Mouse (Mus musculus): ENCODE results near the gene Lrrc2. TPM values are rescaled to one million over a fixed set of nuclear protein-coding genes. Genes with fewer than 3 reads are reported as not detected.

The Lrrc2 gene
- polyA plus RNA-seq, 1 experiment, result not detected

DNA sequence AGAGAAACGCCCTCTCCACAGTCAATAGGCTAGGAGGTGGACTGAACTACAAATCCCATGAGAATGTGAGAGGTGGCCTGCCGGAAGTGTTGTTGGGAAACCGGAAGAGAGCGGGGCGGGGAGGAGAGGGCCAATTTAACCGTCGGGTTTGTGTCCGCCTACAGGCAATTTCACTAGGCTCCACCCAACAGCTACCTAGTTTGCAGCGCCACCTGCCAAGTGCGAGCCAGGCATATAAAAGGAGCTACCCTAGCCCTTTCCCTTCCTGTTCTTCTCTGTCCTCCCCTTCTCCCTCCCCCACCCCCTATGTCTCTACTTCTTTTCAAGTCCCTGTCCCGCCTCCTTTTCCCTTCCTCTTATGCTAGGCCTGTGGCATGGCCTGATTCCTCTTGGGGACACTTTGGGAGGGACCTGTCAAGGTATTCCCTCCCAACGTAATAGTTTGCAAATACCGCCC lies 43.4 kb downstream of the Lrrc2 start:
- H3K4me3 ChIP-seq (replicated peaks), result peak overlapping the region; percentile 89
- no peaks in the 10 kb centered on the region for H3K9me3 ChIP-seq
- no peaks in the 10 kb centered on the region for H3K36me3 ChIP-seq (replicated peaks; ENCODE audit: low read length)
- H3K4me1 ChIP-seq, result peaks cover 49% of the 10 kb centered on the region
- H3K27me3 ChIP-seq (replicated peaks), result peaks cover 15% of the 10 kb centered on the region
- TF ChIP-seq FLI1 (IDR thresholded peaks at IDR 0.05; ENCODE audit: low read length) (no peak), GATA1 (IDR thresholded peaks at IDR 0.05; ENCODE audit: borderline replicate concordance, low read length) (no peak)

DNA sequence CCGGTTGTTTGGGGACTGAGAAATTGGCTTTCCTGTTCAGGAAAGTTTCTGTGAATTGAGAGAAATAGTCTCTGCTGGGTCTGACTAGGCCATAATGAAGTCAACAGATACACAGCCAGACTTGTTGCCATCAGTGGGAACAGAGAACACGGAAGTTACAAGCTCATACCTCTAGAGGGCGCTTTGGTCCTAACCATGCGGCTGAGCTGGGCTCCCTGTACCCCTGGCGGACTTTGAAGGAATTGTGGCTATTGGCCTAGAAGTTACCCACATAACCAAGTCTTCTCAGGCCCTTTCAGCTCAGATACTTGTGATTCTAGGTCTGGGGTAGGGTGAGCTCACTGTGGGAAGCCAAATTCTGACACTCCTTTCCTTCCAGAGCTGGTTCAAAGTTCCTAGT lies 45.9 kb downstream of the Lrrc2 start:
- TF ChIP-seq GATA1 (IDR thresholded peaks at IDR 0.05; ENCODE audit: borderline replicate concordance, low read length) (no peak), FLI1 (IDR thresholded peaks at IDR 0.05; ENCODE audit: low read length) (no peak)
- no peak overlapping the region for H3K4me3 ChIP-seq (replicated peaks)
- peaks cover 15% of the 10 kb centered on the region for H3K27me3 ChIP-seq (replicated peaks)
- H3K9me3 ChIP-seq, result no peaks in the 10 kb centered on the region
- peaks cover 35% of the 10 kb centered on the region for H3K4me1 ChIP-seq
- H3K36me3 ChIP-seq (replicated peaks; ENCODE audit: low read length), result no peaks in the 10 kb centered on the region

GRCm38 (mm10) chr9:110999056-110999455 lies 47.7 kb downstream of the Lrrc2 start:
- H3K4me1 ChIP-seq, result peaks cover 31% of the 10 kb centered on the region
- no peaks in the 10 kb centered on the region for H3K36me3 ChIP-seq (replicated peaks; ENCODE audit: low read length)
- no peak for TF ChIP-seq GATA1 (IDR thresholded peaks at IDR 0.05; ENCODE audit: borderline replicate concordance, low read length)
- no peak for TF ChIP-seq FLI1 (IDR thresholded peaks at IDR 0.05; ENCODE audit: low read length)
- H3K27me3 ChIP-seq (replicated peaks), result peaks cover 16% of the 10 kb centered on the region
- no peaks in the 10 kb centered on the region for H3K9me3 ChIP-seq
- H3K4me3 ChIP-seq (replicated peaks), result no peak overlapping the region

- peaks cover 22% of the 10 kb centered on the region for H3K27me3 ChIP-seq (replicated peaks)
- no peaks in the 10 kb centered on the region for H3K9me3 ChIP-seq
- TF ChIP-seq GATA1 (IDR thresholded peaks at IDR 0.05; ENCODE audit: borderline replicate concordance, low read length) (no peak), FLI1 (IDR thresholded peaks at IDR 0.05; ENCODE audit: low read length) (no peak)
- peaks cover 26% of the 10 kb centered on the region for H3K4me1 ChIP-seq
- H3K4me3 ChIP-seq (replicated peaks), result no peak overlapping the region
- H3K36me3 ChIP-seq (replicated peaks; ENCODE audit: low read length), result no peaks in the 10 kb centered on the region
These were observed 48.5 kb downstream of the Lrrc2 start for GRCm38 (mm10) chr9:110999856-111000255.

DNA sequence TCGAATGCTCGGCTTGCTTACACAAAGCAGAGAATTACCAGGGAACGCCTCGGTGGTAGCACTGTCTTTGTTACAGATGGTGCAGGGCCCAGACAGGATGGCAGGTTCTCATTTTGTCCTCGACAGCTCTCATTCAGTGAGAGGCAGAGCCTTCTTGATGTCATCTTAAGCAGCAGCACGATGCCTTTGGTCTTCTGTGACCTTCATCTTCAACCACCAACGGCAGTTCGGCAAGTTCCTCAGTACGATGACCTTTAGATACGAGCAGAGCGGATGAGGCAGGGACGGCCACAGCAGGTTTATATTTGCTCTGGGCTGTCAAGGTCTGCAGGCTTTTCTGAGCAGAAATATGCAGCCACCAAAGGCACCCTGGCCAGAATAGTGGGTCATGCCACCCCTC lies 50.3 kb downstream of the Lrrc2 start:
- H3K4me1 ChIP-seq, result peaks cover 24% of the 10 kb centered on the region
- H3K27me3 ChIP-seq (replicated peaks), result peaks cover 38% of the 10 kb centered on the region
- no peak overlapping the region for H3K4me3 ChIP-seq (replicated peaks)
- H3K9me3 ChIP-seq, result no peaks in the 10 kb centered on the region
- no peak for TF ChIP-seq FLI1 (IDR thresholded peaks at IDR 0.05; ENCODE audit: low read length)
- TF ChIP-seq GATA1 (IDR thresholded peaks at IDR 0.05; ENCODE audit: borderline replicate concordance, low read length), result no peak
- no peaks in the 10 kb centered on the region for H3K36me3 ChIP-seq (replicated peaks; ENCODE audit: low read length)

GRCm38 (mm10) chr9:111003279-111003678 lies 51.9 kb downstream of the Lrrc2 start:
- Histone ChIP-seq H3K36me3 (replicated peaks; ENCODE audit: low read length) (no peaks in the 10 kb centered on the region), H3K4me1 (peaks cover 12% of the 10 kb centered on the region), H3K27me3 (replicated peaks) (peaks cover 47% of the 10 kb centered on the region), H3K4me3 (replicated peaks) (no peak overlapping the region), H3K9me3 (no peaks in the 10 kb centered on the region)
- TF ChIP-seq FLI1 (IDR thresholded peaks at IDR 0.05; ENCODE audit: low read length) (no peak), GATA1 (IDR thresholded peaks at IDR 0.05; ENCODE audit: borderline replicate concordance, low read length) (no peak)

- peaks cover 68% of the 10 kb centered on the region for H3K27me3 ChIP-seq (replicated peaks)
- no peak for TF ChIP-seq FLI1 (IDR thresholded peaks at IDR 0.05; ENCODE audit: low read length)
- no peak for TF ChIP-seq GATA1 (IDR thresholded peaks at IDR 0.05; ENCODE audit: borderline replicate concordance, low read length)
These were observed 55.2 kb downstream of the Lrrc2 start for GRCm38 (mm10) chr9:111006544-111006943.

DNA sequence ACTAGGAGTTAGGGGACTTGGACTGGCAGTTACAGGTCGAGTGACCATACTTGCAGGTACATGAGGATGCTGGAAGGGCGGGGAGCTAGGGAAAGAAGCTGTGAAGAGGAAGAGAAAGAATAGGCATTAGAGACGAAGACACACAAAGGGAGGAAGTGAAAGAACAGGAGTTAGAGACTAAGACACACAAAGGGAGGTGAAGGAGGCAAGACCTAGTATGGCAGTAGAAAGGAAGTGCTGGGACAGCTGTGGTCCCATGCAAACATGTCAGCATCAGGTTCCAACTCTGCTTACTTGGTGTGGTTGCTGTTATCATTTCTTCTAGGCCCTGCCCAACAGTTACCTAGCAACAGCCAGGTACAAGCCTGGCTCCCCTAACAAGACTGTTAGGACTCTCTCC lies 58.4 kb downstream of the Lrrc2 start:
- Histone ChIP-seq H3K27me3 (replicated peaks) (peaks cover 69% of the 10 kb centered on the region), H3K4me1 (peaks cover 9% of the 10 kb centered on the region), H3K9me3 (no peaks in the 10 kb centered on the region), H3K4me3 (replicated peaks) (no peak overlapping the region), H3K36me3 (replicated peaks; ENCODE audit: low read length) (no peaks in the 10 kb centered on the region)
- TF ChIP-seq GATA1 (IDR thresholded peaks at IDR 0.05; ENCODE audit: borderline replicate concordance, low read length), result no peak
- TF ChIP-seq FLI1 (IDR thresholded peaks at IDR 0.05; ENCODE audit: low read length), result no peak

More at GRCm38 (mm10) chr9:111006544-111006943, 55.2 kb downstream of the Lrrc2 start:
- Histone ChIP-seq H3K4me3 (replicated peaks) (no peak overlapping the region), H3K4me1 (0 out of 2 replicates have a peak, but pooled peaks cover 3% of the 10 kb centered on the region), H3K36me3 (replicated peaks; ENCODE audit: low read length) (no peaks in the 10 kb centered on the region), H3K9me3 (no peaks in the 10 kb centered on the region)

DNA sequence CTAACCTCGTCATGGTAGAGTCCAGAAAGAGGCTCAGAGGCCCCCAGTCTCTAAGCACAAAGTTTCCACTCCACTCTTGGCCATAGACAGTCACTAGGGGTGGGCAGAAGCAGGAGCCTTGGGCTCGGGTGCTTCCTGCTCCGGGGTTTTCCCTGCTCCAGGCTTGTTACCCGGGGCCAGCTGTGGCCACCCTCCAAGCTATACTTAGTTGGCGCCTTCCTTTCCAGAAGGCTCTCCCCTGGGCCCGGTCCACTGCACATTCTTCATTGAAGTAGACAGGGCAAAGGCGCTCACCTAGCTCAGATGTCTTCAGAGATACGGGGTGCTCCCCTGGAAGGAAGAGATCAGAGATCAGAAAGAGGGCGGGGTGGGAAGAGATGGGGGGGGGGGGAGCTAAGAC lies 60.2 kb downstream of the Lrrc2 start:
- Histone ChIP-seq H3K36me3 (replicated peaks; ENCODE audit: low read length) (no peaks in the 10 kb centered on the region), H3K4me1 (peaks cover 17% of the 10 kb centered on the region), H3K27me3 (replicated peaks) (peaks cover 57% of the 10 kb centered on the region), H3K4me3 (replicated peaks) (no peak overlapping the region), H3K9me3 (no peaks in the 10 kb centered on the region; the same call in 1 of the 2 replicates)
- TF ChIP-seq FLI1 (IDR thresholded peaks at IDR 0.05; ENCODE audit: low read length), result no peak
- no peak for TF ChIP-seq GATA1 (IDR thresholded peaks at IDR 0.05; ENCODE audit: borderline replicate concordance, low read length)

GRCm38 (mm10) chr9:111012041-111012440 lies 60.7 kb downstream of the Lrrc2 start:
- Histone ChIP-seq H3K4me1 (peaks cover 17% of the 10 kb centered on the region), H3K9me3 (no peaks in the 10 kb centered on the region; the same call in 1 of the 2 replicates), H3K36me3 (replicated peaks; ENCODE audit: low read length) (no peaks in the 10 kb centered on the region), H3K27me3 (replicated peaks) (peaks cover 53% of the 10 kb centered on the region), H3K4me3 (replicated peaks) (no peak overlapping the region)
- no peak for TF ChIP-seq GATA1 (IDR thresholded peaks at IDR 0.05; ENCODE audit: borderline replicate concordance, low read length)
- no peak for TF ChIP-seq FLI1 (IDR thresholded peaks at IDR 0.05; ENCODE audit: low read length)

DNA sequence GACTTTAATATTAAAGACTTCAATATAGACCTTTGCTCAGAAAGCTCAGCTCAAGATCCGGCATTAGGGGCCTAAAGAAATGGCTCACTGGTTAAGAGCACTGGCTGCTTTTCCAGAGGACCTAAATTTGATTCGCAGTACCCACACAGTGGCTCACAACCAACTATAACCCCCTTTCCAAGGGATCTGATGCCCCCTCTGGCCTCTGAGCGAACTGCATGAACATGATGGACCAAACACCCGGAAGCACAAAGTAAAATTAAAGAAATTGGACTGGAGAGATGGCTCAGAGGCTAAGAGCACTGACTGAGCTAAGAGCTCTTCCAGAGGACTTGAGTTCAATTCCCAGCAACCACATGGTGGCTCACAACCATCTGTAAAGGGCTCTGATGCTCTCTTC lies 64.3 kb downstream of the Lrrc2 start:
- Histone ChIP-seq H3K36me3 (replicated peaks; ENCODE audit: low read length) (no peaks in the 10 kb centered on the region), H3K27me3 (replicated peaks) (peaks cover 45% of the 10 kb centered on the region), H3K4me3 (replicated peaks) (no peak overlapping the region), H3K4me1 (peaks cover 25% of the 10 kb centered on the region), H3K9me3 (no peaks in the 10 kb centered on the region; the same call in 1 of the 2 replicates)
- TF ChIP-seq FLI1 (IDR thresholded peaks at IDR 0.05; ENCODE audit: low read length) (no peak), GATA1 (IDR thresholded peaks at IDR 0.05; ENCODE audit: borderline replicate concordance, low read length) (no peak)

All from megakaryocyte, embryonic 14.5 days (primary cell).